Comparison of ENCODE assay signal across 8 mouse cellular contexts in genomic region chr16:32867919-32868552, GRCm38 (mm10). TPM values are rescaled to one million over a fixed set of nuclear protein-coding genes. Genes with fewer than 3 reads are reported as not detected.
A peak's percentile ranks its signal among the peaks of the same experiment; 100 is the strongest.
DNase-seq lines count a peak whose midpoint lies in the region; ATAC-seq lines count a peak whose summit lies in the region.

No protein-coding gene starts in this region.

- H3K4me3 ChIP-seq in forebrain, embryonic 14.5 days (ENCODE audit: low read depth, low read length): peak overlapping the region; percentile 77
- H3K4me3 ChIP-seq in neural tube, embryonic 15.5 days (replicated peaks): peak overlapping the region; percentile 79

- peak overlapping the region; percentile 84 for H3K27ac ChIP-seq in forebrain, embryonic 14.5 days (ENCODE audit: low read depth, low read length)
- H3K27ac ChIP-seq in neural tube, embryonic 15.5 days (replicated peaks): peak overlapping the region; percentile 90

- H3K4me2 ChIP-seq in forebrain, embryonic 14.5 days (ENCODE audit: low read length): peak overlapping the region; percentile 78
- H3K4me2 ChIP-seq in neural tube, embryonic 15.5 days: peak overlapping the region; percentile 81

- intact Hi-C loops in heart, postnatal 14 days (cut with DNase I): no loop called here

- H3K9me3 ChIP-seq in forebrain, embryonic 14.5 days (replicated peaks; ENCODE audit: control insufficient read depth, low read length): no peaks in the 10 kb centered on the region
- H3K9me3 ChIP-seq in neural tube, embryonic 15.5 days (replicated peaks): no peaks in the 10 kb centered on the region

- ATAC-seq in forebrain, embryonic 14.5 days: peak; percentile 100
- ATAC-seq in neural tube, embryonic 15.5 days (ENCODE audit: low FRiP score): peak; percentile 99

- H3K9ac ChIP-seq in forebrain, embryonic 14.5 days (ENCODE audit: low read length): peak overlapping the region; percentile 85
- H3K9ac ChIP-seq in neural tube, embryonic 15.5 days (replicated peaks): peak overlapping the region; percentile 72

- H3K27me3 ChIP-seq in forebrain, embryonic 14.5 days (replicated peaks; ENCODE audit: control insufficient read depth, insufficient read depth, low read length): no peaks in the 10 kb centered on the region
- no peaks in the 10 kb centered on the region for H3K27me3 ChIP-seq in neural tube, embryonic 15.5 days (replicated peaks)

- H3K36me3 ChIP-seq in forebrain, embryonic 14.5 days (ENCODE audit: control insufficient read depth, insufficient read depth, low read length): no peaks in the 10 kb centered on the region
- peaks cover 3% of the 10 kb centered on the region; the same call in 1 of the 2 replicates for H3K36me3 ChIP-seq in neural tube, embryonic 15.5 days

- DNase-seq in ES-CJ7 (ENCODE audit: low read depth, low spot score): peak; percentile 90
- peak; percentile 82 for DNase-seq in cerebellum, adult 11 months
- peak; percentile 97 for DNase-seq in forebrain, embryonic 14.5 days (ENCODE audit: low spot score)
- DNase-seq in heart, postnatal 14 days: peak; percentile 85 to 91
- DNase-seq in layer of hippocampus, adult 11-12 months (ENCODE audit: low spot score): peak; percentile 91
- DNase-seq in lung, adult 18-20 months: peak; percentile 93 to 95
- DNase-seq in testis, postnatal 14 days (ENCODE audit: low spot score): peak; percentile 91

- peaks cover 10% of the 10 kb centered on the region for H3K4me1 ChIP-seq in forebrain, embryonic 14.5 days (ENCODE audit: control insufficient read depth, insufficient read depth, low read length)
- H3K4me1 ChIP-seq in neural tube, embryonic 15.5 days: peaks cover 20% of the 10 kb centered on the region

- under 1% methylated on average over 35 of the region's 35 CpGs for WGBS in forebrain, embryonic 14.5 days
- WGBS in neural tube, embryonic 15.5 days: under 1% methylated on average over 35 of the region's 35 CpGs

RNA-seq across cellular contexts. Expression of gene Fyttd1, which starts 9.3 kb away (rescaled TPM):
- polyA plus RNA-seq in forebrain, embryonic 14.5 days (2014; fragmentation: Nextera tagmentation; extraction: Ambion mirVana): 160 and 173 TPM in 2 replicates
- total RNA-seq in heart, postnatal 14 days (2021): 100 to 1,000 TPM in 1 of 2 experiments, 10 to 100 TPM in 1; 99.2 to 105 TPM
- 102 and 111 TPM in 2 replicates for polyA plus RNA-seq in neural tube, embryonic 15.5 days (2015; fragmentation: Nextera tagmentation; extraction: Ambion mirVana)

RNA-seq across cellular contexts. Expression of gene Rubcn, which starts 9.5 kb away (rescaled TPM):
- polyA plus RNA-seq in forebrain, embryonic 14.5 days (2014; fragmentation: Nextera tagmentation; extraction: Ambion mirVana): 20.0 and 26.8 TPM in 2 replicates
- total RNA-seq in heart, postnatal 14 days (2021): 10 to 100 TPM; 31.6 to 32.1 TPM
- polyA plus RNA-seq in neural tube, embryonic 15.5 days (2015; fragmentation: Nextera tagmentation; extraction: Ambion mirVana): 31.2 and 31.9 TPM in 2 replicates

RNA-seq across cellular contexts. Expression of gene Lrch3, which starts 45.9 kb away (rescaled TPM):
- 24.3 and 36.0 TPM in 2 replicates for polyA plus RNA-seq in forebrain, embryonic 14.5 days (2014; fragmentation: Nextera tagmentation; extraction: Ambion mirVana)
- 10 to 100 TPM; 28.2 to 29.2 TPM for total RNA-seq in heart, postnatal 14 days (2021)
- polyA plus RNA-seq in neural tube, embryonic 15.5 days (2015; fragmentation: Nextera tagmentation; extraction: Ambion mirVana): 31.8 and 36.2 TPM in 2 replicates

RNA-seq across cellular contexts. Expression of gene Smbd1, which starts 57.8 kb away (rescaled TPM):
- not detected in 2 replicates for polyA plus RNA-seq in forebrain, embryonic 14.5 days (2014; fragmentation: Nextera tagmentation; extraction: Ambion mirVana)
- total RNA-seq in heart, postnatal 14 days (2021): not detected
- not detected in 2 replicates for polyA plus RNA-seq in neural tube, embryonic 15.5 days (2015; fragmentation: Nextera tagmentation; extraction: Ambion mirVana)

Comparison
In these comparisons a context has a peak if more than half of its experiments do, and no peak if none do; other contexts are left out.
1. Peak in every context shown above with its lines: DNase-seq, ATAC-seq, H3K4me3 ChIP-seq and H3K27ac ChIP-seq.